Mouse (Mus musculus): ENCODE results near the gene Rasgrp2.

Rasgrp2 gene

GRCm38 (mm10) chr19:6399285-6400095, at the start of gene Rasgrp2:
TSS of gene Rasgrp2 (plus strand) at chr19:6399340.
- no peak for DNase-seq (ENCODE audit: low spot score in 2 of 2)

- no peak for DNase-seq (ENCODE audit: low spot score in 2 of 2)
Measured at GRCm38 (mm10) chr19:6351431-6352106, 47.6 kb upstream of the Rasgrp2 start.

- no peak for DNase-seq (ENCODE audit: low spot score in 2 of 2)
Measured at GRCm38 (mm10) chr19:6352107-6352505, 47.0 kb upstream of the Rasgrp2 start.

- no peak for DNase-seq (ENCODE audit: low spot score in 2 of 2)
Measured at GRCm38 (mm10) chr19:6354030-6354429, 45.1 kb upstream of the Rasgrp2 start.

- DNase-seq (ENCODE audit: low spot score in 2 of 2), result no peak
Measured at GRCm38 (mm10) chr19:6361291-6361690, 37.8 kb upstream of the Rasgrp2 start.

- no peak for DNase-seq (ENCODE audit: low spot score in 2 of 2)
Measured at GRCm38 (mm10) chr19:6363091-6363410, 36.1 kb upstream of the Rasgrp2 start.

GRCm38 (mm10) chr19:6363411-6364240, 35.5 kb upstream of the Rasgrp2 start, which contains the start of gene Sf1:
TSS of gene Sf1 (plus strand) at chr19:6363690.
- DNase-seq (ENCODE audit: low spot score in 2 of 2), result peak; percentile 100

- peak; percentile 92 for DNase-seq (ENCODE audit: low spot score in 2 of 2)
Measured at GRCm38 (mm10) chr19:6364317-6364725, 34.8 kb upstream of the Rasgrp2 start.

- no peak for DNase-seq (ENCODE audit: low spot score in 2 of 2)
Measured at GRCm38 (mm10) chr19:6364842-6365241, 34.3 kb upstream of the Rasgrp2 start.

GRCm38 (mm10) chr19:6370175-6370574, 29.0 kb upstream of the Rasgrp2 start:
- no peak for DNase-seq (ENCODE audit: low spot score in 2 of 2)

- no peak for DNase-seq (ENCODE audit: low spot score in 2 of 2)
Measured at GRCm38 (mm10) chr19:6372433-6372832, 26.7 kb upstream of the Rasgrp2 start.

GRCm38 (mm10) chr19:6373539-6374400, 25.4 kb upstream of the Rasgrp2 start:
- peak; percentile 68 to 80 for DNase-seq (ENCODE audit: low spot score in 2 of 2)

GRCm38 (mm10) chr19:6374571-6374970, 24.6 kb upstream of the Rasgrp2 start:
- DNase-seq (ENCODE audit: low spot score in 2 of 2), result no peak

GRCm38 (mm10) chr19:6375423-6376254, 23.5 kb upstream of the Rasgrp2 start:
- DNase-seq (ENCODE audit: low spot score in 2 of 2), result no peak

GRCm38 (mm10) chr19:6376255-6376564, 22.9 kb upstream of the Rasgrp2 start:
- DNase-seq (ENCODE audit: low spot score in 2 of 2), result no peak

- DNase-seq (ENCODE audit: low spot score in 2 of 2), result no peak
Measured at GRCm38 (mm10) chr19:6376643-6377042, 22.5 kb upstream of the Rasgrp2 start.

- DNase-seq (ENCODE audit: low spot score in 2 of 2), result no peak
Measured at GRCm38 (mm10) chr19:6377327-6378040, 21.7 kb upstream of the Rasgrp2 start.

- DNase-seq (ENCODE audit: low spot score in 2 of 2), result no peak
Measured at GRCm38 (mm10) chr19:6380411-6381166, 18.6 kb upstream of the Rasgrp2 start.

- no peak for DNase-seq (ENCODE audit: low spot score in 2 of 2)
Measured at GRCm38 (mm10) chr19:6381238-6381637, 17.9 kb upstream of the Rasgrp2 start.
